Mouse (Mus musculus): ENCODE data around the gene Zar1l.

- TF ChIP-seq CTCF (IDR thresholded peaks at IDR 0.05; ENCODE audit: low read depth, low read length): no peak
- no peak for TF ChIP-seq POLR2A (IDR thresholded peaks at IDR 0.05; ENCODE audit: insufficient read depth, low read length)
- no peak for TF ChIP-seq EP300 (IDR thresholded peaks at IDR 0.05; ENCODE audit: insufficient read depth, low read depth, low read length)
These were observed 43.4 kb upstream of the Zar1l start for GRCm38 (mm10) chr5:150561376-150561775.
